Mouse (Mus musculus) liver (tissue): Measurements from ENCODE around the gene Mns1.
"Not testable (repeated sequence)": the region's sequence is repeated elsewhere in the genome, so short reads cannot be mapped to it uniquely, and the experiment has no call there.

ENCODE experiments used
- DNase-seq: peaks from one replicate; pipeline ENCODE4 v3.0.0-alpha.2; 2020; ENCODE audit warnings: mixed read lengths

Gene Mns1

GRCm38 (mm10) chr9:72434876-72435275 is 2.9 kb upstream of the Mns1 start:
- no peak for DNase-seq

- no peak for DNase-seq
Observed at GRCm38 (mm10) chr9:72438749-72439148, 938 bp downstream of the Mns1 start.

GRCm38 (mm10) chr9:72440358-72440757 is 2.5 kb downstream of the Mns1 start:
- DNase-seq = no peak

- DNase-seq = peak; percentile 78
Observed at GRCm38 (mm10) chr9:72440948-72441926, 3.4 kb downstream of the Mns1 start.

- peak; percentile 67 for DNase-seq
Observed at GRCm38 (mm10) chr9:72441927-72442715, 4.3 kb downstream of the Mns1 start.

- DNase-seq = peak; percentile 66
Observed at GRCm38 (mm10) chr9:72448026-72448425, 10.2 kb downstream of the Mns1 start.

GRCm38 (mm10) chr9:72449367-72449766 is 11.6 kb downstream of the Mns1 start:
- peak; percentile 41 for DNase-seq

- no peak for DNase-seq
Observed at GRCm38 (mm10) chr9:72449841-72450240, 12.0 kb downstream of the Mns1 start.

- no peak for DNase-seq
Observed at GRCm38 (mm10) chr9:72450363-72450762, 12.6 kb downstream of the Mns1 start.

- peak; percentile 43 for DNase-seq
Observed at GRCm38 (mm10) chr9:72451111-72451510, 13.3 kb downstream of the Mns1 start.

GRCm38 (mm10) chr9:72454281-72454680 is 16.5 kb downstream of the Mns1 start:
- not testable (repeated sequence) for DNase-seq

GRCm38 (mm10) chr9:72456374-72456773 is 18.6 kb downstream of the Mns1 start:
- no peak for DNase-seq

GRCm38 (mm10) chr9:72458233-72458632 is 20.4 kb downstream of the Mns1 start:
- peak; percentile 64 for DNase-seq

- DNase-seq = no peak
Observed at GRCm38 (mm10) chr9:72459703-72460102, 21.9 kb downstream of the Mns1 start.

- DNase-seq = no peak
Observed at GRCm38 (mm10) chr9:72460767-72461166, 23.0 kb downstream of the Mns1 start.

GRCm38 (mm10) chr9:72462427-72462826 is 24.6 kb downstream of the Mns1 start:
- DNase-seq = no peak

- DNase-seq = no peak
Observed at GRCm38 (mm10) chr9:72464806-72465205, 27.0 kb downstream of the Mns1 start.

- DNase-seq = no peak
Observed at GRCm38 (mm10) chr9:72465754-72466181, 28.0 kb downstream of the Mns1 start.

- DNase-seq = peak; percentile 40
Observed at GRCm38 (mm10) chr9:72467551-72468407, 30.0 kb downstream of the Mns1 start.

GRCm38 (mm10) chr9:72468616-72469015 is 30.8 kb downstream of the Mns1 start:
- no peak for DNase-seq

- DNase-seq = no peak
Observed at GRCm38 (mm10) chr9:72469851-72470250, 32.0 kb downstream of the Mns1 start.

- DNase-seq = no peak
Observed at GRCm38 (mm10) chr9:72475511-72475910, 37.7 kb downstream of the Mns1 start.

- DNase-seq = no peak
Observed at GRCm38 (mm10) chr9:72477306-72477705, 39.5 kb downstream of the Mns1 start.
